Mouse (Mus musculus) retina, postnatal 7 days (tissue): Measurements from ENCODE around the gene Mlh3.
A peak's percentile ranks its signal among the peaks of the same experiment; 100 is the strongest.

Experiments
- DNase-seq: peaks from one replicate; pipeline ENCODE4 v3.0.0-alpha.2; 2012; ENCODE audit warnings: low read depth, low spot score

Mlh3 gene

GRCm38 (mm10) chr12:85280845-85281651 is 10.6 kb upstream of the Mlh3 start:
- no peak for DNase-seq

- DNase-seq: peak; percentile 94
Measured at GRCm38 (mm10) chr12:85280105-85280844, 9.9 kb upstream of the Mlh3 start.

GRCm38 (mm10) chr12:85279396-85280080 is 9.1 kb upstream of the Mlh3 start:
- DNase-seq: no peak

GRCm38 (mm10) chr12:85278919-85279318 is 8.5 kb upstream of the Mlh3 start:
- no peak for DNase-seq

GRCm38 (mm10) chr12:85276273-85276672 is 5.9 kb upstream of the Mlh3 start:
- DNase-seq: no peak

GRCm38 (mm10) chr12:85273508-85273907 is 3.1 kb upstream of the Mlh3 start:
- no peak for DNase-seq

- DNase-seq: no peak
Measured at GRCm38 (mm10) chr12:85271843-85272206, 1.4 kb upstream of the Mlh3 start.

GRCm38 (mm10) chr12:85271132-85271842 is 888 bp upstream of the Mlh3 start:
- DNase-seq: no peak

- DNase-seq: no peak
Measured at GRCm38 (mm10) chr12:85269821-85270220, 578 bp downstream of the Mlh3 start.

- no peak for DNase-seq
Measured at GRCm38 (mm10) chr12:85266248-85266647, 4.2 kb downstream of the Mlh3 start.

GRCm38 (mm10) chr12:85264940-85265339 is 5.5 kb downstream of the Mlh3 start:
- no peak for DNase-seq

GRCm38 (mm10) chr12:85264531-85264930 is 5.9 kb downstream of the Mlh3 start:
- DNase-seq: no peak

- DNase-seq: no peak
Measured at GRCm38 (mm10) chr12:85263190-85263589, 7.2 kb downstream of the Mlh3 start.

GRCm38 (mm10) chr12:85262489-85262888 is 7.9 kb downstream of the Mlh3 start:
- DNase-seq: no peak

- DNase-seq: no peak
Measured at GRCm38 (mm10) chr12:85257008-85257639, 13.3 kb downstream of the Mlh3 start.

- DNase-seq: no peak
Measured at GRCm38 (mm10) chr12:85256074-85256751, 14.2 kb downstream of the Mlh3 start.

- DNase-seq: no peak
Measured at GRCm38 (mm10) chr12:85252083-85252482, 18.3 kb downstream of the Mlh3 start.

- no peak for DNase-seq
Measured at GRCm38 (mm10) chr12:85237553-85237952, 32.8 kb downstream of the Mlh3 start.

GRCm38 (mm10) chr12:85233376-85234358 is 36.7 kb downstream of the Mlh3 start:
- DNase-seq: no peak
